Mouse (Mus musculus) kidney, postnatal 25 days (tissue): ENCODE data around the gene Myl3.

ENCODE experiments used
- DNase-seq, 2 experiments: peaks; one replicate each; pipeline ENCODE4 v3.0.0; 2021; ENCODE audit warnings: mixed read lengths in 2 of 2

The Myl3 gene

DNA sequence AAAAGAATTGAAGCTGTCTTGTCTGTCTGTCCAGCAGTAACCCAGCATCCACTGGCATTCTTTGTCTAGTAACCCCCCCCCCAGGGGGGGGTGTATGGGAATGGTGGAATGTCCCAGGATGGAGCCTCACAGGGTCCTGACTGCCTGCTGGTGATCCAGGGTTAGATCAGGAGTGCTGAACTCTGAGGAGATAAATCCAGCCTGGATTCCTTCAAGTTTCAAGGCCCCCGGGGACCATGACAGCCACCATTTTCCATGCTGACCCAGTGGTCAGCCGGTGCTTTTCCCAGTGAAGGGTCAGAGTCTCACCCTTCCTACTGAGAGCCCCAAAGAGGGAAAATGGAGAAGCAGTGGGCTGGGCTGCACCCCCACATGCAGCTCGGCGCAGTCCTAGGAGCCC, 9.8 kb upstream of the Myl3 start:
- DNase-seq, result no peak

DNA sequence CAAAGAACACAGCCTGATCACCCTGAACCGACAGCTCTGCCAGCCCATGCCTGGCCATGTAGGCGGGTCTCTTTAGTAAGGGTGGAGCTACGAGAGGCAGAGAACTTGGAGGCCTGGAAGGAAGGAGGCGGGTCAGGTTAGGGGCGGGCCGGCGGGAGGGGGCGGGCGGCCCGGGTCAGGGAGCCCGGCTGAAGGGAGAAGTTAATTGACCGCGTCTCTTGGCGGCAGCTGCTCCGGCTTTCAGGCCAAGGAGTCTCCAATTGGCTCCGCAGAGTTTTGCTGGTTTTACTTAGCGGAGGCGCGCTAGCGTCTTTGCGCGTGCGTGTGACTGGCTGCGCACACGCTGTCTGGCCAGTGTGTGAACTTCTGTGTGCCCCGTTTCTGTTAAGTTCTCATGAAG, 9.0 kb upstream of the Myl3 start:
- DNase-seq, result peak; percentile 88 to 96

DNA sequence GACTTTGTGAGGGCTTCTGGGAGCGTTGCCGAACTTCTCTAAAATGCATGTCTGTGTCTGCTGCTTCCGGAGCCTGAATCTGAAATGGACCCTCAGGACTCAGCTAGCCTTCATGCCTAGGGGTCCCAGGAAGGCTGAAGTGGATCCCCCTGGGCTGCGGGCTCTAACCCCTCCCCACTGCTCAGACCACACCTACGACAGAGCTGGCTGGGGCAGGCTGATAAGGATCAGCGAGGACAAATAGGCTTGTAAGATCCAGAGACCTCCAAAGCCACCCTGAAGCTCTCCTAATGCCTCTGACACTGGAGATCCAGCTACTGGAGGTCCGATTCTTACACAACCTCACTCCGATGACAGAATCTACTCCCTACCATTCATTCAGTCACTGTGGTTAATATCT, 8.6 kb upstream of the Myl3 start:
- no peak for DNase-seq

DNA sequence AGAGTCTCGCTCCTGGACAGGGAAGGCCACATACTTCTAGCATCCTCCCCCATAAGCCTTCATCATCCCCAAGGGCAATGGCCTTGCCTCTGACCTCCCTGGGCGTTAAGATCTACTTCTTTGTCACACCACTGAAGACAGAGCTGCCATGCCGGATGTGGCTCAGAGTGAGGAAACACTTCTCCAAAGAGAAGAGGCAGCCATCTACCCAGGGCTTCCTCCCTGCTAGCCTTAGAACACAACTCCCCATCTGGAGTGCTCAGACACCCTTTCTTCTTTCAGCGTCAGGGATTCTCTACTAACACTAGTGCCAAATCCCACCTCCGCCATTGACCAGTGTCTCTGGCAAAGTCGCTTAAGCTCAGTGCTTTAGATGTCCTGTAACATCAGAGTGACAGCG, 7.5 kb upstream of the Myl3 start:
- no peak for DNase-seq

DNA sequence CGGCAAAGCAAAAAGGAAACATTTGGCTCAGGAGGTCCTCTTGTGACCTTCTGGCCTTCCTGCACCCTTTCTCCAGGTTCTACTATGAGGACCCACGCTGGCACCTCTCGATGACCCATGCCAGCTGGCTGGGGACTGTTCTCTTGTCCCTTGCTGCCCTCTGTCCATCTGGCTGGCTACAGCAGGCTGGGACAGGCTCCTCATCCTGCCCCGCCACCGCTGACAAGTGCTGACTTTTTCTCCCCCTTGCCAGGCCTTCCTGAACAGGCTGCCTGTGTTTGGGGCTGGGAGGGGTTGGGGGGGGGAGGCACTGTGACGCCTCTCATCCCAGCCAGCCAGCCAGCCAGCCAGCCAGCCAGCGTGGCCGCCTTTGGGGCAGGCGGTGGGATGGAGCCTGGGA, 5.3 kb upstream of the Myl3 start:
- peak in 1 of 2 experiments; percentile 78 for DNase-seq

DNA sequence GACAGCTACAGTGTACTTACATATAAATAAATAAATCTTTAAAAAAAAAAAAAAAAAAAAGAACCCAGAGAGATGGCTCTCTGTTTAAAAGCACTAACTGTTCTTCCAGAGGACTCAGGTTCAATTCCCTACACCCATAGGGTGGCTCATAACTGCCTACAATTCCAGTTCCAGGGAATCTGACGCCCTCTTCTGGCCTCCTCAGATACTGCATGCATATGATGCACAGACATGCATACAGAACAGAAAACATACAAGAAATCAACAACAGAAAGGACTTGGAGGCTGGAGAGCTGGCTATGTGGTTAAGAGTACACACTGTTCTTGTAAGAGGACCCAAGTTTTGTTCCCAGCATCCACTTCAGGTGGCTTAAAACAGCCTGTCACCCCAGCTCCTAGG, 3.6 kb upstream of the Myl3 start:
- no peak for DNase-seq

DNA sequence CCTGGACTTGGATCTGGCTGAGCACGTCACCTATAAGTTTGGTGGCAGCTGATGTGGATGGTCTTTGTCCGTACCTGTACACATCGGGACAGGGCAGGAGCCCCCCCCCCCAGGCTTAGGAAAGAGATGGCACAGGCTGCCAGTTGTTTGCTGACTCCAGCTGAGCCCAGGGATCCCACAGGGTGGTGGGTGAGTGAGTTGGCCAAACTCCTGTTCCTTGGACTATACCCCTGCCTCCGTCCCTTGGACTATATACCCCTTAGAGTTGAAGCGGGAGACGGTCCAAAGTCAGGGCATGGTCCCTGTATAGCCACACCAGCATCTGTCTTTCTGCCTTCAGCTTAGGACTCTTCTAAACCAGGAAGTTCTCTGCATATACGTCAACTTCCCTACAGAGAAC, 1.7 kb upstream of the Myl3 start:
- peak in 1 of 2 experiments; percentile 79 for DNase-seq

DNA sequence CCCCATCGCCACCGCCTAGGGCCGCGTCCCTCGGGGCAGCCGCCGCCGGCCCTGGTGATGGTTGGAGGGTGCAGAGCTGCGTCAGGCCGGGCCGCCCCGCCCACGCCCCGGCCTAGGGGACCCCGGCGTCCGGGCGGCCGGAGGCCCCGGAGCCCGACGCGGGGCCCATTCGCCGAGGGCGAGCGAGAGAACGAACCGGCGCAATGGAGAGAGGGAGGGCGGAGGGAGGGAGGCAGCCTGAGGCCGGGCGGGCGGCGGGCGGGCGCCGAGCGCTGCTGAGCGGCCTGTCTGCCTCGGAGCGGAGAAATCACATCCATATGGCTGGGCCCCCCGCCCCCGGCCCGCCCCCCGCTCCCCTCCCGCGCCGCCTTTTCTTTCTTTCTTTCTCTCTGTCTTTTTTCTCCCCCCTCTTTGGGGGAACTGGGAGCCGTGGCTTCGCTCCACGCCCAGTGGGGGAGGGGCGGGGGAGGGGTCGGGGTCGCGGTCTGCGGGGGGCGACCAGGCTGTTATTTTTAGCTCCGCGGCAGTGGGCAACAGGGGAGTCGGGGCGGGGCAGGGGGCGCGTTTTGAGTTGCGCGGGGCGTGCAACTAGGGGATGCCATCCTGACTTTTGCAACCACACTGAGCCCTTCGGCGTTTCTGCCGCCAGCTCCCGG, 762 bp downstream of the Myl3 start:
- DNase-seq, result peak in 1 of 2 experiments; percentile 57

DNA sequence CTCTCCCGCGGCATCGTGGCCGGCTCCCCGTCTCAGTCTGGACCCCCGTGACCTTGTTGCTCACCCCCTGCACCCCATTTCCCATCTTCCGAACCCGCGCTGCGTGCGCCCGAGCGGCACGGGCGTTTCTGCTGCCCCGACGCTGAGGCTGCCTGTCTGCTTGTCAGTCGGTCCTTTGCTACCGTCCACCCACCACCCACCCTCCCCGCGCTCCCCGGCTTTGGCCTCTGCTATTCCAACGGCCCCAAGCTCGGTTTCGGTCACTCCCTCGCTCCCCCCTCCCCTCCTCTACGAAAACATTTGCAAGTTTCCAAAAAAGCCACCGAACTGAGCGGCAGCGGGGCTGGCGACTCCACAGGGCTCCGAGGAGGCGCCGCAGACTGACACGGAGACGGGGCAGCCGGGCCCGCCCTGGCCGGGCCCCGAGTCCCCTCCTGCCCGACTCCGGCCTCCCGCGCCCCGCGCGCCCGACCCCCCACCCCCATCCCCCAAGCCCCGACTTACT, 1.3 kb downstream of the Myl3 start:
- peak; percentile 55 to 69 for DNase-seq

DNA sequence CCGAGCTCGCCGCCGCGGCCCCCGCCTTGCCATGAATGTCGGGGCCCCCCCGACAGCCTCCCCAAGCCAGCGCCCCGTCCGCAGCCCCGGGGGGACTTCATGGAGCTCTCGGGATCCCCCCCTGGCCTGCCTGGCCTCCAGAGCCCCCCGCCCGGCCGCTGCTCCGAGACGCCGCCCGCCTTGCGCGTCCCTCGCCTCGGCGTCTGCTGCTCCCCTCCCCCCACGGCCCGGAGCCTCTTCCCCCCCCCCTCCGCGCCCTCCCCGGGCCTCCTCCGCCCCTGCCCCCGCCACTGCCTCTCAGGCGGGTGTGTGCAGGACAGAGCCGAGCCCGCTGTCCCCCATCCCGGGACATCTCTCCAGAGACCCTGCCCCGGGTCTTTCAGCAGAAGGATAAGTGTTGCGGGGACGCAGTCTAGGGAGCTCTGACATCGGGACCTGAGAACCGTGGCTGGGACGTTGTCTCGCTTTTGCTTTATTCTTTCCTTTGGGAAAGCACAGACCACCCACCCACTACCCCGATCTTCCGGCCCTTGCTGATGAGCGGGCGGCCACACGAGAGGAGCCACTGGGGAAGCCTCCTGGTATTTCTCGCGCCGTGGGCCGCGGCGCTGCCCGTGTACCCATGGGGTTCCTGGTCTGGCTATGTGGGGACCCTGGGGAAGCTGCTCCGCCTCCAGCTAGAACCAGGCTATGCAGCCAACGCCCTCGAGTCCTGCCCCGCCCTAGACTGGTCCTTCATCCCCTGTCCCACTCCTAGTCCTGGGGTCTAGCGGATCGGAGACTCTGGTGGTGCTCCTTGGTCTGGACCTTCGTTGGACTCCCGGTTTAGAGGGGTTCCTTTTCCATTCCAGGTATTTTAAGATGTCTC, 2.0 kb downstream of the Myl3 start:
- peak; percentile 72 to 81 for DNase-seq

DNA sequence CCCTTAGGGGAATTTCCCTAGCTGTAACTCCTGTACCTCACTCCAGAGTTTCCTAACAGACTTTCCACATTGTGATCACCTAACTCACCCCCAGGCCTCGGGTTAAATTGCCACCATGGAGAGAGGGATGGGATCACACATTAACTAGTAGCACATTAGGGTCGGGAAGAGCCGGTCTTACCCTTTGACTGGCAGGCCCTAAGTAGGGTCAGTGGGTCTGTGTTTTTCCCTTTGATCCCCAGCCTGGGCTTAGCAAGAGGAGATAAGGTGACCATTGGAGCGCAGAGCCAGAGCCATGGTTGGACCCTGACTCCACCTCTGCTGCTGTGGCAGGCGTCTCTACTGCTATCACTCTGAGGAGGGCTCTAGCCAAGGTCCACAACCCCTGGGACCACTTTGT, 4.1 kb downstream of the Myl3 start:
- peak; percentile 66 to 89 for DNase-seq

DNA sequence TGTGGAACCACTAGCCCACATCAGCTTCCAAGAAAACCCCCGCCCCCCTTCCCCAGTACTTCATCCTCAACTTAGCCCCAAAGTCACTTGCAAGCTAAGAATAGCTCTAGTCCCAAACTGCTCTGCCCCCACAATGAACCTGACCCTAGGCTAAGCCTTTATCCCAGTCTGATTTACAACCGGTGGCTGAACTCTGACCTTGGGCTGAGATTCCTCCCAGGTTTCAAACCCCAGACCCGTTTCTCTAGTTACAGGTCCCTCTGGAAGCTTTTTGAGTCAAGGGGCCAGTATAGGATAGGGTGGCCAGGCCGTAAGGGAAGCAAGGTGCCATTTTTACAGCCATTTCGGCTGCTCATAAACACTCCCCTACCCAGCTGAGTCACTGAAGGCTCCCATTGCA, 4.6 kb downstream of the Myl3 start:
- peak in 1 of 2 experiments; percentile 40 for DNase-seq

DNA sequence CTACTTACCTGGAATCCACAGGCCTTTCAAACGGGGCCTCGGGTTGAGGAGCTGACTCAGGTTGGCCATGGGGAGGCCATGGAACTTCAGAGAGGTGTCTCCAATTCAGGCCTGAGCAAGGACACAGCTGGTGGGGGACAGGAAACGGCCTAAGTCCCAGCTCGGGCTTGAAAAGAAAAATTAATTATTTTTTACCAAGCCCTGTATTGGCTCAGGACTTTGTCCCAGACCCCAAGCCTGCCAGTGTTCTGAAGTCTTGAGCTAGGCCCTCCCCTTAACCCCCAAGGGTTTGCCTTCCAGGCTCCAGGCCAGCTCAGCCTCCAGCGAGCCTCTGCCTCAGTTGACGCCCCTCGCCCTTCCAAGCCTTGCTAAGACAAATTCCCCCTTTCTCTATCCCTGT, 5.3 kb downstream of the Myl3 start, which contains the start of gene Pth1r:
TSS of gene Pth1r (minus strand) at position 185 of the 400 bp plus-strand sequence.
- DNase-seq, result peak; percentile 70 to 90

DNA sequence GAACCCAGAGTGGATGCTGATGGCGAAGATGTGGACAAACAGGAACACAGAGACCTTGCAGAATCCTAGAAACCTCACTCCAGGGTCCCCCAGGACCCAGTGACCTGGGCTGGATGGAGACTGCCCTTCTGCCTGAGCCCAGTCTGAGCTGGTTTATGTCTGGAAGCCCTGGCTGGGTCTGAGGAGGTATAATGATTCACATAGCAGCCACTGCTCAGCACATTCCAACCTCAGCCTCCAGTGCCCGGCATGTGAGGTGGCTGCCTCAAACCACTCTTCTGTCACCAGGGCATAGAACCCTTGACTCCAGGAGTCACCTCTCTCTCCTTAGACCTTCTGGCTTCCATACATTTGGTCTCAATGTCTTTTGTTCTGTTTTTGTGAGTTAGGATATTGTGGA, 6.8 kb downstream of the Myl3 start:
- peak; percentile 75 to 92 for DNase-seq

DNA sequence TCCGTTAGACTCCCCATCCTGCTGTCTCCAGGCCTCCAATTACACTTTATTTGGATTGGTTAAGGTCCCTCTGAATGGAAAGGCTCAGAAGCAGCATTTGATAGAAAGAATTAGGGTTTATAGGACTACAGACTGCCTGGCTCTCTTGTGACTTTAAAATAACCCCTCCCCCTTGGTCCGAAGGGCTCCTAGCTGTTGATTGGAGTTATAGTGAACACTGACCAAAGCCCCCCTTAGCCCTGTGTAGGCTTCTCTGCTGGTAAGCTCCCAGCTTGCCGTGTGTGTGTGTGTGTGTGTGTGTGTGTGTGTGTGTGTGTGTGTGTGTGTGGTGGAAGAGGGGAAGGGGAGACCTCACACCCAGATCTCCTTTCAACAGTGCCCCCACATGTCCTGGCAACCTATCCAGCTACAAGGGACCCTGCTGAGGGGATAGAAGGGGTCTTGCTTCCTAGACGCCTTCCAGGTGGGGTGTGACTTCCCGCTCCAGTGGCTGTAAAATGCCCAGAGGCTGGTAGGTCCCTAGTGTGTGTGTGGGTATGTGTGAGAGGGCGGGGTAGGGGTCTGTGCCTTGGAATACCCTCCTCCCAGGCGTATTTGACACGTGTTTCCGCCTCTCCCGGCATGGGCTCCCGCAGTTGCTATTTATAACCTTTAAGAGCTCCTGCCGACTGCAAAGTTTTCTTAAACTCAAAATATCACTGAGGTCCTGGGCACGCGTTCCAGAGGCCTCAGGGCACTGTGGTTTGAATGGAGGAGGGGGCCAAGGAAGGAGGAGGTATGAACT, 8.9 kb downstream of the Myl3 start:
- peak in 1 of 2 experiments; percentile 62 for DNase-seq

DNA sequence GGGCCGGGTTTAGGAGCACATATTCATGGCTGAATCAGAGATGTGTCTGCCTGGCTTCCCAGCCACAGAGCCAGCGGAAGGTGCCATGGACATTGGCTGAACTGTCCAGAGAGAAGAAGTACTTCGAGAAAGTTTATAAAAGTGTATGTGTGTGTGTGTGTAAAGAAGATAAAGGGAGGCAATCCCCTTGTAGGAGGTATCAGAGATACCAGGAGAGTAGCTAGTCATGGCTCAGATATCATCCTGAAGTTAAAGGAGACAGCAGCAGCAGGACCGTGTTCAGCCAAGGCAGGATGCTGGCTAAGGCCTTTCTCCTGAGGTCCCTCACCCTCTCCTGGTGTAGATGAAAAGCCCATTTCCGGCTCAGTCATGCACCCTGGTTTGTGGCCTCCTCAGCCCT, 9.8 kb downstream of the Myl3 start:
- no peak for DNase-seq

DNA sequence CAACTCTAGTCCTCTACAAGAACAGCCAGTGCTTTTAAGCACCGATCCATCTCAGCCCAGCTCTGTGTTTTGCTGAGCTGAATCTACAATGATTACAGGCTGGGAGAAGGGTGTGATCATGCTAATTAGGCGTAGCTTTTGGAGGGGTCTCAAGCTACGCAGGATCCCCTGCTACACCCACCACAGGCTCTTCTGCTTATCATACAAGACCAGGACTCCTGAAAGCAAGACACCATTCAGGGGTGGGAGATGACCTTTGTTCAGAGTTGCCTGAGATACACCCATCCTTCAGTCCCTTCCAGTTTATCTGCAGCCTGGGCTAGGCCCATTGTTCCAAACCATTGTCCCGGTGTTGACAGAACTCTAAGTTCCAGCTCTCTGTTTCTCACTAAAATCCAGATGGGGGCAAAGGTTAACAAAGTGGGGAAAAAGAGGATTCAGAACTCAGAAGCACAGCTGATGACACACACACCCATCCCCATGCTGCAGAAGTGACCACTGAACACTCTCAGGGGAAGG, 11.3 kb downstream of the Myl3 start:
- no peak for DNase-seq

DNA sequence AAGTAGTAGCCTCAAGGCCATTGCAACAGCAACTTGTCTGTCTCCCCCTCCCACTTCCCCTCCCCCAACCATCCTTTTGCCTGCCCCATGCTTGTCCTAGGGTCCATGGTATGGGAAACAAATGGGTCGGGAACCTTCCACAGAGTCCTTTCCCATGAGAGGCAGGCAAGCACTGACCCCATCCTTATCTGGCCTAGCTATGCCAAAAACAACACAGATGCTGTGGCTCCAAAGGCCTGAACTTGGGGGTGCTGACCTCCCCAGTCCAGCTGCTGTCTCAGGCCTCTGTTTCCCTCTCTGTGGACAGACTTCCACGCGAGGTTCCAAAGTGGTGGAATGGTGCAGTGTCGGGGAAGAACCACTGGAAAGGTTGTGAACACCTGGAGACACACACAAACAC, 12.1 kb downstream of the Myl3 start:
- DNase-seq, result no peak

DNA sequence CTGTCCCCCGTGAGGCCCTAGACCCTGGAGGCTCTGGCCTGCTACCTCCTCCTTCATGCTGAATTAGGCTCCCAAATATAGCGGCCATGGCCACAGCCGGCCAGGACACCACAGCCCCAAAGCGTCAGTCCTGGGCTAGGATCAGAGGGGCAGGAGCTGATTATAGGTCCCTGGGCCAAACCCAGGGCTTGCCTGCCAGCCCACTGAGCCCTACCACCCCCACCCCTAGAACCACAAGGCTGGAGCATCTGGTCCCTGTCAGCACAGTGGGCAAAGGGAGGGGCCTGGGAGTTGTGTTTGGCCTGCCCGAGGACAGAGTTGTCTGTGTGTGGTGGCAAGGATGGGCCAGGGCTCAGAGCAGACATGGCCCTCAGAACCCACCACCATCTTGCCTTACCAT, 16.2 kb downstream of the Myl3 start:
- no peak for DNase-seq

DNA sequence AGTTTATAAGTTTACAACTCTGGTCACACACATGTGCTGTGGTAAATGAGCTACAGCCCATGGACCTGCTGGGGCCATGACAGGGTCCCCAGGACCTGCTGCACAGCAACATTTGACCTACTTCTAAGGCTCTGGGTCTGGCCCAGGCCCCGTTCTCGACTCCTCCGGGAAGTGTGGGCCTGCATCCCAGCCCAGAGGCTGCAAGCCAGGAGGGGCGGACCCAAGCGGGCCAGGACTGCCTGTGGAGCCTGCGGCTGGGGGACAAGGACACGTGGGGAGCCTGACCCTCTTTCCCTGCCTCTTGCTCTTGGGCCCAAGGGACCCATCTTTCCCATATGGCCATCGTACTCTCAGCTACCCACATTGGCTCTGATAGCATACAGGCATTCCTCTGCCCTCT, 16.9 kb downstream of the Myl3 start:
- DNase-seq, result peak; percentile 67 to 80

DNA sequence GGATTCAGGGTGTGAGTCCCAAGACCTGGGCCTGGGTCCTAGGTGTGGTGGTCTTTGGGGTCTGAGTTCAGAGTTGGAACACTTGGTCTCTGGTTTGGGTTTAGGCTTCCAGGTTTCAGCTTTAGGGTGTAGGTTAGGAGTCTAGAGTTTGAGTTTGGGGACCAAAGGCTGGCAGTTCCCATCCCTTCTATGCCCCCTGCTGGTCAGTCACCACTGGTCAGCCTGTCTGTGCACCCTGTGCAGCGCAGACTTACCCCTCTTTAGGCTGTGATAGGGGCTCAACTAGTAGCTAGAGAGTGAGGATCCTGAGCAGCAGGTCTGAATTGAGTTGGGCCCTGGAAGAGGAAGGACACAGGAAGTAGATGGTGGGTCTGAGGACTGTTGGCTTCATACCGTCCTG, 17.6 kb downstream of the Myl3 start:
- peak; percentile 83 to 88 for DNase-seq

DNA sequence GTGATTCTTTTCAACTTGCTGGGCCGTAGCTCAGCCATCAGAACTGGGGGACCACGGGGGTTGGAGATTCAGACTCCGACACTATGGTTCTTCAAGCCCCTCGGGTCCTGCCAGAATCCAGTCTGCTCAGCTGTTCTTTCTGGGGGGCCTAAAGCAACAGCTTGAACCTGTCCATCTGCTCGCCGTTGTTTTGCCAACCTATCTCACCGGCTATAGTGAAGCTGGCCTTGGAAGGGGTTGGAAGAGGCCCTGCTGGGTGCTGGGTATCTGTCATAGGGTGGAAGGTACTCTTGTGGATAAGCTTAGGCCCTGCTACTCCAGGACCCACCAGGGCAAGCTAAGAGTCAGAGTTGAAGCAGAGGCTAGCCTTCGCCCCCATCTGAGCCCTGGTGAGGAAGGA, 19.2 kb downstream of the Myl3 start:
- DNase-seq, result no peak

DNA sequence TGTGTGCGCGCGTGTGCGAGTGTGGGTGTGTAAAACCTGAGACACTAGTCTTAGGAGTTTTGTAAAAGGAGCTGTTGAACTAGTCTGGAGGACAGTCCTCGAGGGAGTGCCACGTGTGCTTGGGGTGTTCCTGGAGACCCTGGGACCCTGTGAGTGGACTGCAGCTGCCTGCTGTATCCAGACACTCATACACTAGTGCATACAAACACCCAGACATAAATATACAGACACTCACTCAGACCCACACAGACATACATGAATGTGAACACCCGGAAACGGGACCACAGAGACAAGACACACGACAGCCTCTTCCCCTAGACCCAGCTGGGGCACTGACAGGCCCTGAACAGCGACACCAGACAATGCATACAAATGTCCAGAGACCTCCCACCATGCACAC, 21.1 kb downstream of the Myl3 start:
- no peak for DNase-seq
